Mouse (Mus musculus) granulocyte monocyte progenitor cell, adult 5-6 weeks (primary cell): Measurements from ENCODE around the gene Gnpat. TPM values are rescaled to one million over a fixed set of nuclear protein-coding genes. Genes with fewer than 3 reads are reported as not detected.
"Not testable (repeated sequence)": the region's sequence is repeated elsewhere in the genome, so short reads cannot be mapped to it uniquely, and the experiment has no call there.

ENCODE experiments used
- ATAC-seq: replicated peaks from 2 replicates; pipeline ENCODE4 v1.8.0; 2016; ENCODE audit warnings: mild to moderate bottlenecking, moderate TSS enrichment, inconsistent platforms; ENCODE audit not compliant: poor library complexity, severe bottlenecking
- total RNA-seq, 2 experiments: library from RNA; stranded (forward) in 1 of 2; stranded (reverse) in 1 of 2; fragments of 200-712, 200-1000 nt in 1 of 2; fragments of >200 nt in 1 of 2; fragmentation: Nextera tagmentation in 1 of 2; gene quantifications; 2 replicates each; pipeline ENCODE4 v1.2.3; 2014 to 2017

Gnpat gene
- total RNA-seq, 2 experiments from 2014 or later: 92.3 to 116 TPM

DNA sequence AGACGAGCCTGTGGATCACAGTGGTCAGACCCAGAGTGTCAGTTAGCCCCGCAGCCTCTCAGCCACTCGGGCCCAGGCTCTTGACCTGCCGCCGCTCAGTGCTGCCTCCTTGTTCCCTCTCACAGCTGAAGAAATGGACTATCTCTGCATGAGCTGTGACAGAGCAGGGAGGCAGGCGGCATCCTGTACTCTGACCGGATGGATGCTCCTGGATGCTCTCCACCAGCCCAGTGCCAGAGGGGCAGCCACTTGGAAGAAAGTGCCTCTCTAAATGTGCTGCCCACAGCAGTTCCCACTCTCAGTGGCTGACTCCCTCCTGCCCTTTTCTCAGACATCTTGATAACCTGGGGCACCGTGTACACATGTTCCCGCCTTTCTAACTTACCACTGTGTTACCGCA, 21.1 kb upstream of the Gnpat start:
- no peak for ATAC-seq

DNA sequence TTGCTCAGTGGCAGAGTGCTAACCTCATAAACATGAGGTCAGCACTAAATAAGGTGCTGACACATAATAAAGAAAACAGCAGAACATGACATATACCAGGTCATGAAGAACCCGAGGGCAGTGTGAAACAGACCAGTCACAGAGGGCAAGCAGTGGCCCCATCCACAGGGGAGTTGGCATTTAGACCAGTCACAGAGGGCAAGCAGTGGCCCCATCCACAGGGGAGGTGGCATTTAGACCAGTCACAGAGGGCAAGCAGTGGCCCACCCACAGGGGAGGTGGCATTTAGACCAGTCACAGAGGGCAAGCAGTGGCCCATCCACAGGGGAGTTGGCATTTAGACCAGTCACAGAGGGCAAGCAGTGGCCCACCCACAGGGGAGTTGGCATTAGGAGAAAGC, 19.9 kb upstream of the Gnpat start:
- ATAC-seq: not testable (repeated sequence)

DNA sequence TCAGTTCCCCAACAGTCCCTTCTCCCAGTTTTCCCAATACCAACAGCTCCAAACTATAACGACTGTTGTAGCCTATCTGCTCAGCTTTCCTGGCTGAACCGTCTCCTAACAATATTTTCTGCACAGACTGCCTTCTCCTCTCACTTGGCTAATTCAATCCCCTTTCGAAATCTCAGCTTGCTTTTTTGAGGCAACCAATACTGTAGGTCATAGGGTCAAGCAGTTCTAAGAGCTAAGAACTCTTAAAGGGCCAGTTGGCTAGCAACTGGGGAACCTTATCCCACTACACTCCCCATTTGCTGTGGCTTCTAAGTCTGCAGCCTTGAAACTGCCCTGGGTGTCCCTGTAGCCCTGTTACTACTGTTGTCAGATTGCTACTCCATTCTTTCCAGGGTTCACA, 17.7 kb upstream of the Gnpat start:
- ATAC-seq: no peak

DNA sequence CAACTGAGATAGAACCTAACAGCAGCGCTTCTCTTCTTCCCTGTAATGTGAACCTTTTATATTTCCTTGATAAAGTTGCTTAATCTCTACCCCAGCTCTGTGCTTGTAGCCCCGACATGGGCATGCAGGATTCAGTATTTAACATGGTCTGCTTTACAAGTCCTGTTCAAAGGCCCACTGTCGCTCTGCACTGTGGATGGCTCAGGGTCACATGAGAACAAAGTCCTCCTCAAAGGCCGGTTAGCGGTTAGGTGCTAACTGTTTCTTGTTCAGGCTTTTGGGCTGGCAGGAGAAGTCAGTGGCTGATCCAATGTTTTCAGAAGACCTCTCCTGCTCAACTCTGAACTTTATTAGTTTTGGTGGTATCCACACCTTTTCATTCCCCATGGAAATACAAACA, 17.3 kb upstream of the Gnpat start:
- ATAC-seq: no peak

DNA sequence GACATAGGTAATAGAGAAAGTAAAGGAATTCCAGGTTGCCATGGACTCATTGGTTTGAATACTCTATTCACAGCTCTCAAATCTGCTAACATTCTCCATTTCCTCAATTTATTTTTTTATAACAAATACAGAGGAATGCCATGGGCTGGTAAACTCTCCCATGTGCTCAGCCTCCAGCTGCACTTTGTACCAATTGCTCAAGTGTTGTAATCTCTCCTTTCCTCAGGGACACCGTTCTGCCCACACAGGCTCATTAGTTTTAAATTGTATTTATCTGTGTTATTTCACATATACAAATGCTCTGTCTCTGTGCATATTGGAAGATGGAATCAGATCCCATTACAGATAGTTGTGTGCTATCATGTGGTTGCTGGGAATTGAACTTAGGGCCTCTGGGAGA, 9.3 kb upstream of the Gnpat start:
- no peak for ATAC-seq

DNA sequence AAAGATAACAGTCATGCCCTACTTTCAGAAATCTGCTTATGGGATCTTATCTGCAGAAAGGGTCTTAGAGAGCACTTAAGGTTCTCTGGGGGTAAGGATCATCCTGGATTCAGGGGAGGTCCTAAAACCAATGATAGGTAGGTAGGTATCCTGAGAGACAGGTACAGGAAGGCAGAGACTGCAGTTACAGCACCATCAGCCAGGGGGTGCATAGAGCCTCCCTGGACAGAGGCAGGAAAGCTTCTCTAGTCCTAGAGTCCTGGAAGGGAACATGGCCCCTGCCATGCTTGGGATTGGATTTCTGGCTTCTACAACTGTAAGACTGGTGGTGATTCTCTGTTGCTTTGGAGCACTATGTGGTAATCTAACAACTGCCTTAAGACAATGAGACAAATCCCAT, 3.4 kb upstream of the Gnpat start:
- ATAC-seq: no peak

DNA sequence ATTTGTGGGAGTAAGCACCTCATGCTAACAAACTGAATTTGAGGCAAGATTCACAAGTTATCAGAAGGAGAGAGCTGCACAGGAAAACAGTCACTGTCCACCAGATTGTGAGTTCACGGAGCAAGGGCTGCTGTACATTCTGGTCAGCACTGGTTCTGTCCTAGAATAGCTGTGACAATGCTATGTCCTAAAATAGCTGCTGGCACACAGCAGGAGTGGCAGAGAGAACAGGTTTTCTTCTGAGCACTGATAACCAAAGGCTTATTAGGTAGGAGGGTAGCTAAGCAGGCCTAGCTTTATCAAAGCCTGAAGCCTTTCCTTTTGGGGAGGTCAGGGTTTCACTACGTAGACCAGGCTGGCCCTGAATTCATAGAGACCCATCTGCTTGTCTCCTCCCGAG, 2.6 kb upstream of the Gnpat start:
- no peak for ATAC-seq

DNA sequence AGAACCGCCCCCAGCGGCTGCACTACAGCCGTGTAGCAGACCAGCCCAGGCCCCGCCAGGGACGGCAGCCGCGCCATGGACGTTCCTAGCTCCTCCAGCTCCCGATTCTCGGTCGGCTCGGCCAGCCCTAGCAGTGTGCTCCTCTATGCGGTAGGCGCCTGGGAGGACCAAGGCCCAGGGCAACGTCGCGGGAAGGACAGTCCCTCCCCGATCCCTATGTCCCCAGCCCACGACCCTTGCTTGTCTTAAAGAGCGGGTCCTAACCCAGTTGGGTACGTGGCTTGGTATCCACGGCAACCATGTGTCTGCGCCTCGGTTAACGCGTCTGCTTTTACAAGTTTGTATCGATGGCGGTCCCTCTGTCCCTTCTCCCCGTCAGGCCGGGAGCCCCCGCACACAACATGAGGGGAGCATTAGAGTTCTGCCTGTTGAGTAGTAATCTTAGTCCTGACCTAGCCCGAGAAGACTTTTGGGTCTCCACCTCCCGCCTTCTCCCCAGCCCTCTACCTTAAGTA, 387 bp downstream of the Gnpat start:
- no peak for ATAC-seq

DNA sequence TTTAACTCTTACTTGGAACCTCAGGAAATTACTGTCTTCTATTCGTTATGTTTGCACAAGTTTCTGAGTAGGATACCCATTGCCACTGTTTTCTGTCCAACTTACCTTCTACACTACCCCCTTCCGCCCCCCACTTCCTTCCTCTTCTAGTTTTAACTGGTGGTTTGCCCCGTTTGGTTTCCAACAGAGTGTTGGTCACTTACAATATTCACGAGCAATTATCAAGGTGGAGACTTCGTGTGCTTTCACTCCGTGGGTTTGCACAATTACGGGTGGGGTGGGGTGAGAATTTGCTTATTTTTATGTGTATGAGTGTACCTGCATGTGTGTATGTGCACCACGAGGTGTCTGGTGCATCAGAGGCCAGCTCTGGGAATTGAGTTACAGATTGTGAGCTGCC, 896 bp downstream of the Gnpat start:
- peak; percentile 38 for ATAC-seq

DNA sequence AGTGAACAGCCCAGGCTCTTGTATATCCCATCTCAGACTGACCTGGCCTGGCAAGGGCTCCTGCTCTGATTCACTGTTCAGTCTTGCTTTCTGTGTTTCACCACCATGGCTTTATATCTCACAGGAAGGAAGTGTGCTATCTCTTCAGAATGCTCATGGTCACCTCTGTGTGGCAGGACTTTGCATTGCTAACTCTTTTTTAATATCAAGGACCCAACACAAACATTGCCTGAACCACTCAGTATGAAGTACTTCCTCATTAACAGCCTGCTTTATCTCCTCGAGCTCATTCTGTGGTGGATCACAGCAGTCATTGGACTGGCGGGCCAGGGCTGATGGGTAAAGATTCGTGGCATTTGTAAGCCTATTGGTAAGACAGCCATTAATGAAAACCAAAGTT, 3.8 kb downstream of the Gnpat start:
- ATAC-seq: peak; percentile 34

DNA sequence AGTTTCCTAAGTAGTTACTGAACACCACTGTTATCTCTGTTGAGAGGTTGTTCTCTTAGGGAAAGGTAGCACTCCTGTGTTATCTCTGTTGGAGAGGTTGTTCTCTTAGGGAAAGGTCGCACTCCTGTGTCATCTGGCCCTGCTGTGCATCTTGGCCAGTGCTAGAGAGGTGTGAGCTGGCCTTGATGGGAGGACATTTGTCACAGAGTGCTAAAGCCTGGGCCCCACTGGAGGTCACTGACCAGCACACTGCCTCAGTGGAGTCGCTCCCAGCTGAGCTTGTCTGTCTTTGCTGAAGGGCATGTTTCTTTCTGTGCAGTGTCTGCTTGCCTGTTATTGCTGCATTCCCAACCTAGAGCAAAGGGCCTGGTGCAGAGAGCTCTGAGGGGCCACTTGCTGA, 4.3 kb downstream of the Gnpat start:
- ATAC-seq: no peak

DNA sequence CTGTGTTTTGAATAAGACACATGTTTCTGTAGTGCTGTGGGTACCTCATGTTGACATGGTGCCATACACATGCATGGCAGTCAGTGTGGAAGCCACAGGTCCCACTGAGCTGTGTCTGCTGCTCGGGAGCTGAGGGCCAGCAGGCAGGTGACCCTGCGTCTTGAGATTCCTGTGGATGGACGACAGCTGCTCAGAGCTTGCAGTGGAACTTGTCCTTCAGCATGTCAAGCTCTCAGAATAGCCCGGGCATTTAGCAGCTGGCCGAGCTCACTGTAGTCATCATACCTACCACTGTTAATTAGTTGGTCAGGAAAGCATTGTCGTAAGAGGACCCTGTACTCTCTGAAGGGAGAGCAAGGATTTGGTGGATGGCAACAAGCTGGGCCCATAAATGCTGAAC, 6.9 kb downstream of the Gnpat start:
- no peak for ATAC-seq

DNA sequence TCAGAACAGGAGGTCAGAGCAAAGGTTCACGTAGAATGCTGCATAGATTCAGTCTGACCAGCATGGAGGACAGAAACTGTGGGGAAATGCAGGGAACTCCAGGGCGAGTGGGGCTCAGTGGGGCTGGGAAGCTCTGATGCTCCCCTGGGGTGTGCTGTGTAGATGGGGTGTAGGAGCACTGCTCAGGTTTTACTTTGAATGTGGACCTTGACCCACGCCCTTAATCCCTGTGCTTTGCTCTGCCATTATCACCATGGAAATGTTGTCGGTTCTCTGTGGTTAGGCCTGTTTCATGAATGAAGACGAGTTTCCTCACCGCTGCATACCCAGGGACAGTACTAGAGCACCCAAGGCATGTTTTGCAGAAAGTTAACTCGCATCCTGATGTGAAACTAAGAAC, 8.6 kb downstream of the Gnpat start:
- ATAC-seq: no peak

DNA sequence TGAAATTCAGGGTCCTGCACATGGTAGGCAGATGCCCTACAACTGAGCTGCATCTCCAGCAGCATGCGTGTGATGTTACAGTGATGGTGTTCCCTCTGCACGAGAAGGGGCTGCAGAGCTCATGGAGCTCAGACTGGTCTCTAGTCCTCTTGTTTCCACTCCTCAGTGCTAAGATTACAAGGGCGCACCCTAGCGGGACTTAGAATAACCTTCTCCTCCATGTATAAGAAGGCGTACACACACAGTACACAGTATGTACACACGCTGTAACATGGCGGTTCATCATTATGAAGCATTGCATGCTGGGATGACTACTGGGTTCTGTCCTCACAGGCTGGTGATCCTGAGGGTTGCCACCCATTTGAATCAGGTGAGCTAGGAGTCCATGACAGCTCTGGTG, 9.2 kb downstream of the Gnpat start:
- no peak for ATAC-seq

DNA sequence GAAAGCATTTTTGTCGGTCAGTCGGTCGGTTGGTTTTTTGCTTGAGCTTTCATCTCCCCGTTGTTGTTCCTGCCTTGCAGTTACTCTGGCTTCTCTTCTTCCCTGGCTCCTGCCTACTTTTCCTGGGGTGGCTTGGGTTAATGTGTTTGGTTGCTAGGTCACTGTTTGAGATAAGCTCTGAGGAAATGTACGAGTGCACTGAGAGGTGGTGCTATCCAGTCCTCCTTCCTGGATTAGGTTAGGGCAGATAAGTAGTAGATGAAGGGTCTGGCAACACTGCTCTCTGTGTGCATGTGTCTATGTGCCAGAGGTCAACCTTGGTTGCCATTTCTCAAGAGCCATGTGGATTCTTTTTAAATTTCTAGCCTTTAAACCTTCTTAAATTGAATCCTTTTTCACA, 9.9 kb downstream of the Gnpat start:
- ATAC-seq: no peak

DNA sequence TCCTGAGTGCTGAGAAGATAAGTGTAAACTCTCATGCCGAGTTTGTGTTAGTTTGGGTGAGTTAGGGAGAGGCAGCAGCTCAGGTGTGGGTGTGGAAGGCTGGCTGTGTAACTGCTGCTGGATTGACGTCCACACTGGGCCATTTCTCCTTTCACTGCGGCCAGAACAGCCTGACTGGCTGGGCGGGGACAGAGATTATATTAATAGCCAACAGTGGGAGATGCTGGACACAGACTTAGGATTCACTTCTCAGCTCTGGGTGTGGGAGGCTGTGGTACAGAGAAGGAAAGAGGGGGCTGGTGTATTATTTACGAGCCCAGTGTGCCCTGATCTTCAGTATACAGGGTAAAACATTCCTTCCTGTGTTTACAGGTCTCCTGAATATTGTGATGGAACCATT, 15.3 kb downstream of the Gnpat start:
- ATAC-seq: no peak

DNA sequence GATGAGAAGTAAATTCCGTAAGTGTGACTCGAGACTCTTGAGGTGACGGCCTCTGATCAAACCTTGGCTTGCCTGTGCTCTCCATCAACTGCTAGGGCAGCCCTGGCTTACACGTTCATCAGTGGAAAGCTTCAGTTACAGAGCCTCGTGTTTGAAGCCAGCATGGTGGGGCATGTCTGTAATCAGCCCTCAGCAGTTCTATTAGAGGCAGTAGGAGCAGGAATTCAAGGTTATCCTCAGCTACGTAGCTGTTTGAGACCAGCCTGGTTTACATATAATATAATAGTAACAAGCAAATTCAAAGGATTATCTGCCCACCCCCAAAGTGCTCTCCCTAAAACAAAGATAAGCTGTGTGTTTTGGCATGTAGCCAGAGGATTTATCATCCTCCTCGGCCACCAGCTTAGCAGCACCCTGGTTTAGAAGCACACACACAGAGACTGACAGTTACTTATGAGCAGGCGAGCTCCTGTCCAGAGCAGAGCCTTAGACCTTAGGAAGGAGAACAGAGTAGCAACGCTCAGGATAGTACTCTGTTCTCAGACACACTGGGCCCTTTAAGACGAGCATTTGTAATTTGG, 16.2 kb downstream of the Gnpat start:
- ATAC-seq: no peak

DNA sequence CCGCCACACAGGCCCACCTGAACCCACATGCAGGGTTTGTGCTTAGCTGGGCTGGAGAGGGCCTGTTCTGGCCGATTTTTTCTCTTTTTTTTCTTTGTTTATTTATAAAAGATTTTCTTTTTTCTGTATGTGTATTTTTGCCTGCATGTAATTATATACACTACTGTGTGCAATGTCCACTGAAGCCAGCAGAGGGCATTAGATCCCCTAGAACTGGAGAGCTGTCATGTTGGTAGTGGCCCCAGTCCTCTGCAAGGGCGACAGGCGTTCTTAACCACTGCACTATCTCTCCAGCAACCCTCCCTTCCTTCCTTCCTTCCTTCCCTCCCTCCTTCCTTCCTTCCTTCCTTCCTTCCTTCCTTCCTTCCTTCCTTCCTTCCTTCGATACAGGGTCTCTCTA, 25.6 kb downstream of the Gnpat start:
- ATAC-seq: no peak

DNA sequence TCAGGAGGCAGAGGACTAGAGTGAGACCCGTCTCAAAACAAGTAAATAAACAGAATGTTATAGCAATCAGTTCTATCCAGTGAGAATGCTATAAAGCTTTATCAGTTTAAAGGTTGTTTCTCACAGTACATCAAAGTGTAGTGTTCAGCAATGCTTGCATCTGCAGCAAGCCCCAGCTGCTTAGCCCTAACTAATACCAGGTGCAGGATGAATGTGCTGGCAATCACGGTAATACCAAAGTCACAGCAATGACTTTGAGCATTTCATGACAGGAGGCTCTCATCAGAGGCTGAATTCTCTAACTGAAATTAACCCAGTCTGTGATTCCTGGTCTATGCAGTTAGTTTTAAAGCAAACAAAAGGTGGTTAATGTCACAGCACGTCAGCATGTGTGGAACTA, 29.8 kb downstream of the Gnpat start:
- no peak for ATAC-seq

DNA sequence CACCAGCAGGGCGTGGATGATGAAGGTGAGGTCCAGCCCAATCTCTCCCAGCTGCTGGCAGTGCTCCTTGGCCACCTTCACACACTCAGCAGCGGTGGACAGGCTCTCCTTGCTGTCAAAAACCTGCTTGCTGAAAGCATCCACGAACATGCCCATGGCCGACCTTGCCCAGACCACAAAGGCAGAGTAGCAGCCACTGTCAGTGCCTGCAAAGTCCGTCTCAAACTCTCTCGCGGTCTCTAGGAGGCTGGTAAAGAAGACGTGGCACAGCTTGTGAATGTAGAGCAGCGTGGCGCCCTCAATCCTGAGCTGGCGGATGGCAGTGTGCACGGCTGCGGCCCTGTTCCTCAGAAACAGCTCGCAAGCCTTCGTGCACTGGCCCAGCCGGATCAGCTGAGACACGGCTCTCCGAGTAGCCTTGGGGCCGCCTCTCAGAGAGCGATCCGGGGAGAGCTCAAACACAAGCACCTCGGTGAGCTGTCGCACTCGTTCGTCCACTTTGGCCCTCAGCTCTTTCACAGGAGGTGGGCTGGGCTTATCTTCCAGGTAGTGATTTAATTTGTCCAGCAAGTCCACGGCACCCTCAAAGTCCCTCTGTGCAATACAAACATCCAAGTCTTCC, 33.3 kb downstream of the Gnpat start:
- no peak for ATAC-seq

DNA sequence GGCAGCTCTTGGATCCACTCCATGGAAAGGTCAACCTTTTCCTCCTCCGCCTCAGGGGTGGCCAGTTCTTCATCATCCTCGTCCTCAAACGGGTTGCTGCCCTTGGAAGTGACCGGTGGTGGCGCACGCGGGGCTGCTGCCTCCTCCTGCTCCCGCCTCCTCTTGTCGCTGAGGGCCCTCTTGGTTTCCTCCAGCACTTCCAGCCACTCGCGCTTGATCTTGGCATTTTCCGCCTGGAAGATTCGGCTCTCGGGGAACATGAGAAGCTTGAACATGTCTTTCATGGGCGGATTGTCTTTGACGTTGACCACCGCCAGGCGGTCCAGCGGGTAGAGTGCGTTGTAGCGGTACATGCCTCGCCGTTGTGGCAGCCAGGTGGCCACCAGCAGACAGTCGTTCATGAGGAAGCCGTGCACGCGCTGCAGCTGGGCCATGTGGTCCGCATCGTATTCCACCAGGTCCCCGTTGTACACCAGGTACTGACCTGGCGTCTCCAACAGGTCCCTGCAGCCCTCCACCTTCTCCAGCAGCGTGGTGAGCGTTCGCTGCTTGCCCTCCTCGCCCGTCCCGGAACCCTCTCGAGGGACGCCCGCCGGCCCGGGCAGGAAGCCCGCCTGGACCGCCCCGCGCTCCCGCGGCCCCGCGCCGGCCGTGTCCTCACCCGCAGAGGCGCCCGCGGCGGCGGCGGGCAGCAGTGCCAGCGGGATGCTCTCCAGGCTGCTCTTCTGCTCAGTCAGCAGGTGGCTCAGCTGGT, 34.0 kb downstream of the Gnpat start:
- ATAC-seq: peak; percentile 49
